Mouse (Mus musculus) thymus, adult 2 months (tissue): ENCODE results near the gene Cnih3. TPM values are rescaled to one million over a fixed set of nuclear protein-coding genes. Genes with fewer than 3 reads are reported as not detected.

ENCODE experiments used
- DNase-seq: peaks from one replicate; pipeline ENCODE4 v3.0.0; 2021
- H3K27ac ChIP-seq: fragments of 200-500 bp; 2 replicates; pipeline ENCODE4 v1.5.1; 2012; ENCODE audit warnings: low read length, control low read depth; ENCODE audit not compliant: control insufficient read depth, insufficient read depth
- H3K27me3 ChIP-seq: fragments of 200-500 bp; 2 replicates; pipeline ENCODE4 v1.6.1; 2012; ENCODE audit warnings: mild to moderate bottlenecking, low read length, moderate library complexity, mixed read lengths; ENCODE audit not compliant: control insufficient read depth, insufficient read depth
- H3K36me3 ChIP-seq: fragments of 200-500 bp; 2 replicates; pipeline ENCODE4 v1.6.1; 2012; ENCODE audit warnings: mild to moderate bottlenecking, low read length, moderate library complexity; ENCODE audit not compliant: control insufficient read depth, insufficient read depth
- H3K4me1 ChIP-seq: fragments of 200-500 bp; replicated peaks from 2 replicates; pipeline ENCODE4 v1.6.1; 2012; ENCODE audit warnings: low read length; ENCODE audit not compliant: control insufficient read depth, insufficient read depth
- H3K4me3 ChIP-seq: fragments of 200-500 bp; 2 replicates; pipeline ENCODE4 v1.5.1; 2012; ENCODE audit warnings: mild to moderate bottlenecking, low read length, control low read depth, moderate library complexity; ENCODE audit not compliant: control insufficient read depth, insufficient read depth
- CTCF ChIP-seq: fragments of 200-500 bp; IDR thresholded peaks from 2 replicates; pipeline ENCODE4 v1.5.1; 2012; ENCODE audit warnings: mild to moderate bottlenecking, control low read depth, low read length, moderate library complexity, borderline replicate concordance; ENCODE audit not compliant: control insufficient read depth, poor library complexity, insufficient read depth; ENCODE audit errors: extremely low read depth
- POLR2A ChIP-seq: fragments of 200-500 bp; IDR thresholded peaks from 2 replicates; pipeline ENCODE4 v1.6.1; 2012; ENCODE audit warnings: mild to moderate bottlenecking, low read length, control low read depth, moderate library complexity; ENCODE audit not compliant: control insufficient read depth, poor library complexity, insufficient read depth; ENCODE audit errors: extremely low read depth
- WGBS: fragments of 180-500 bp; shearing (Covaris S2); methylation state at CpG from one replicate; pipeline ENCODE4 v1.1.7; 2018; 5-methylcytosine and 5-hydroxymethylcytosine counted together
- polyA plus RNA-seq: library from polyadenylated mRNA; depleted of rRNA; stranded (reverse); fragments of >200 nt; gene quantifications from 2 replicates; pipeline ENCODE4 v1.2.3, GENCODE M21; 2012

Cnih3 gene
- polyA plus RNA-seq, 1 experiment: not detected

DNA sequence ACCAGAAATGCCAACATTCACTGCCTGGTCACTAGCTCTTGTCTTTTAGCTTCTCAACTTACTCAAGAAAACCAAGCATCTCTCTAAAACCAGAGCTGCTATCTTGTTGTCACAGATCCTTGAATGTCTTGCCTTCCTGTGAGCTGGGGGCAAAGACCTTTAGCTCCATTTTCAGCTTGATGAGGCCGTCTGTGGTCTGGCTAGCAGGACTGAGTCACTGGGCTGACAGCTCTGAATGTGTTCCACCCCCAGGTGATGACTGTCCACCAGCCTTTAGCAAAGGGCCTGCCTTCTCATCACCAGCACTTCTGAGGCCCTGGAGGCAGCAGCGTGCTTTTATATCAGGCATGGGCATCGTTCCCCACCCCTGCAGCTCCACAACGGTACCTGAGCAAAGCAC lies 18.8 kb downstream of the Cnih3 start:
- H3K4me1 ChIP-seq: peaks cover 14% of the 10 kb centered on the region
- H3K4me3 ChIP-seq: no peak overlapping the region

DNA sequence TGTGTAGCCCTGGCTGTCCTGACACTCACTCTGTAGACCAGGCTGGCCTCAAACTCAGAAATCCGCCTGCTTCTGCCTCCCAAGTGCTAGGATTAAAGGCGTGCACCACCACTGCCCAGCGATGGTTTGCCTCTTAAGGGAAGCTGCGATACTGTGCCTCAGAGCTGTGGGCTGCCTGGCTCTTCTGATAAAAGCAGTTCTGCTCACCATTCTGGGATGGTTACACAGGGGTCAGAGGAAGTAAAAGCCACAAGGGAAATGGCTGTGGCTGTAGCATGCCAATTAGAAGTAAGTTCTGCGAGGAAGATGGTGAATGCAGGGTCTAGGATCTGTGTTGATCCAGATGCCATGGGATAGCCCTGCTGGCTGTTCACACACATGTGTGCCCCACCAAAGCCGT lies 19.9 kb downstream of the Cnih3 start:
- no peak for DNase-seq
- Histone ChIP-seq H3K4me3 (no peak overlapping the region), H3K27ac (no peak overlapping the region), H3K27me3 (no peaks in the 10 kb centered on the region), H3K4me1 (peaks cover 14% of the 10 kb centered on the region), H3K36me3 (no peaks in the 10 kb centered on the region)
- 6% methylated on average over 6 of the region's 6 CpGs for WGBS
- TF ChIP-seq CTCF (no peak), POLR2A (no peak)

More for the DNA sequence above, 18.8 kb downstream of the Cnih3 start:
- H3K27me3 ChIP-seq: no peaks in the 10 kb centered on the region
- no peak overlapping the region for H3K27ac ChIP-seq
- DNase-seq: no peak
- H3K36me3 ChIP-seq: no peaks in the 10 kb centered on the region
- 90% methylated on average over 4 of the region's 4 CpGs for WGBS
- TF ChIP-seq POLR2A: no peak
- no peak for TF ChIP-seq CTCF

DNA sequence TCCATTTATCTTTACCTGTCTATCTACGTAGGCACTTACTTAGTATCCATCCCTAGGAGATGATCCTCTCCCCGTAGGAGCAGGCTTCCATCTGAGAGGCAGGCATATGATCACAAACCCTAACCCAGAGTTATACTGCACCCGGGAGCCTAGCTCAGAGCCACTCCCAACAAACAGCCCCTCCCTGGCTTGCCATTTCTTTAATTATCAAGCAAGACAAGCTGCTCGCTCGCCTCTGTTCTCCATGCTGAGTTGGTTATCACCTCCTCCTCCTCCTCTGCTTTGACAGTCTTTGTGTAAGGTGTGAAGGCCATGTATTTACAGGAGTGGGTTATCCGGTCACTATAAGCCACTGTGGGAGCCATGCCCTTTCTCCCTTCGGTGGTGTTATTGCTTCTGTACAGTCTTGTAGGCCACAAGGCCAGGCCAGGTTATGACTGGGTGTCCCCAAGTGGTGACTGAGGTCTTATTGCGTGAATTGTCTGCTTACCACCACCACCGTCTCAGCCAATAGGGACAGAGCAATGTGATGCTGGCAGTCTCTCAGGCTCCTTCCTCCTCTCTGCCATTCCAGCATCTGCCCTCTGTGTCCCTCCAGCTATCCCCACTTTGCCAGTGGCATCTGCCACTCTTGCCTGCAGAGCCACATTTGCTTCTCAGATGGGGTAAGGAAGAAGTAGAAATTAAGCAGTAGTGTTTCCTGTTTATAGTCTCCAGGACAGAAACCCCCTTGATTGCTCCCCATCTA lies 22.4 kb downstream of the Cnih3 start:
- 96% methylated on average over 9 of the region's 9 CpGs for WGBS
- Histone ChIP-seq H3K4me3 (no peak overlapping the region), H3K4me1 (0 out of 2 replicates have a peak, but pooled peaks cover 5% of the 10 kb centered on the region), H3K36me3 (no peaks in the 10 kb centered on the region), H3K27me3 (no peaks in the 10 kb centered on the region), H3K27ac (no peak overlapping the region)
- no peak for TF ChIP-seq POLR2A
- no peak for TF ChIP-seq CTCF
- no peak for DNase-seq

DNA sequence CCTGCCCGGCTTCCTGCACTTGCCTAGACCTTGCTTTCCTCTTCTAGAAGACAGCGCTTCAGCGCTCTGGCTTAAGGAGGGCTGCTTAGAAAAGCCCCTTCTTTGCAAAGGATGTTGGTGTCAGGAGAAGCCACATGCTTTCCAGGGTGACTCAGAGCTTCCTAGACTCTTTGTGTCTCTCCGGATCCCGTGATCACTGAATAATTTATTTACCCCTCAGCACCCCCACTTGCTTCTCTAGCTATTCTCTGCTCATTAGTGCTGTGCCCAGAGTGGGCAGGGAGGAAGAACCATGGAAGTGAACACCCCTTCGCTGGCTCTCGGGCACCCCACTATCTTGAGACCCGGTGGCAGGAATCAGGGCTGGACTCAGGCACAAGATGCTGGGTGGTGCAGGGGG lies 24.0 kb downstream of the Cnih3 start:
- H3K4me1 ChIP-seq: peaks cover 8% of the 10 kb centered on the region; the same call in 1 of the 2 replicates
- H3K27me3 ChIP-seq: no peaks in the 10 kb centered on the region
- no peak for TF ChIP-seq POLR2A
- no peak for TF ChIP-seq CTCF
- 62% methylated on average over 8 of the region's 8 CpGs for WGBS
- no peak for DNase-seq
- no peak overlapping the region for H3K27ac ChIP-seq
- H3K36me3 ChIP-seq: no peaks in the 10 kb centered on the region
- H3K4me3 ChIP-seq: no peak overlapping the region

DNA sequence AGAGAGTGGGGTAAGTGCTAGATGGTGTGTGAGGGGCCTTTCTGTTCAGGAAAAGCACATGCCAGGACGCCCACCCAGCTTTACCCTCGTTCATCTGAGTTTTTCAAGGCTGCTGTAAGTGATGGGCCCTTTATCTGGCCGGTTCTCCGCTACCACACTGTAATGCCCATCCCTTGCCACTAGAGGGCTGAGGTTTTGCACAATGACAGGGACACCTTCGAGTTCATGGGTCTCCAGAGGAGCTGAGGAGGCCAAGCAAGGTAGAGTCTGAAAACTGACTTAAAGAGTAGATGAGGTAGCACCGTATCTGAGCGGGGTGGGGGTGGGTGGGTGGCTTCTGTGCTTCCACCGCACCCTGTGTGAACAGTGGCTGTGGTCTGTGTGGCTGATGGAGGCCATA lies 27.2 kb downstream of the Cnih3 start:
- H3K27me3 ChIP-seq: no peaks in the 10 kb centered on the region
- H3K4me1 ChIP-seq: peaks cover 5% of the 10 kb centered on the region; the same call in 1 of the 2 replicates
- TF ChIP-seq POLR2A (no peak), CTCF (peak; percentile 78)
- DNase-seq: peak; percentile 64
- H3K36me3 ChIP-seq: no peaks in the 10 kb centered on the region
- no peak overlapping the region for H3K4me3 ChIP-seq
- no peak overlapping the region for H3K27ac ChIP-seq
- WGBS: 55% methylated on average over 8 of the region's 8 CpGs

DNA sequence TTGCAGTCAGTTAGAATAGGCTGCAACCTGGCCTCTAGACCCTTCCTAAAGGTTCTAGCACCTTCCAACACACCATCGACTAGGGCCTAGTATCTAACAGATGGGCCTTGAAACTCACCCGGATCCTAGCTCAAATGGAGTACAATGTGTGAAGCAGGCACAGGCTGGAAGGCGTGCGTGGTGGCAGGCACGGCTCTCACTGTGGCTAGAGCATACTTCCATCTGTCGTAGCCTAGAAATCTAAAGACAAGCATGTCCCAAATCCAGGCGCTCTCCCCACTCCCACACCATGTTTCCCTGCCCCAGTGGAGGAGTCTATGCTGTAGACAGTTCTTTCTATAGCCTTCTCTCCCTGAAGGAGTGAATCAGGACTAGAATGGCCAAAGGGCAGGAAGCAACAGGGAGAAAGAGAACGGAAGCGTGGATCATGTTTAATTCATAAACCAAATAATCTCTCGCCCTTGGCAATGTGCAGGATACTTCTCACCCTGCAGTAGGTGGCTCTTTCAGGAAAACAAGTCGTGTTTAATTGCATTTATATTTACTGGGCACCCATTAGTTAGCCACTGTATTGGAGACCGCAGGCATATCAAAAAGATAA lies 29.1 kb downstream of the Cnih3 start:
- no peaks in the 10 kb centered on the region for H3K27me3 ChIP-seq
- no peak overlapping the region for H3K4me3 ChIP-seq
- 96% methylated on average over 12 of the region's 12 CpGs for WGBS
- no peak for DNase-seq
- H3K4me1 ChIP-seq: peaks cover 5% of the 10 kb centered on the region; the same call in 1 of the 2 replicates
- TF ChIP-seq CTCF (no peak), POLR2A (no peak)
- H3K36me3 ChIP-seq: no peaks in the 10 kb centered on the region
- H3K27ac ChIP-seq: no peak overlapping the region
